Mouse (Mus musculus): ENCODE results near the gene Etnk1.

- no peak for TF ChIP-seq CTCF (IDR thresholded peaks at IDR 0.05; ENCODE audit: extremely low read depth, insufficient read depth, low read length)
- no peak for TF ChIP-seq POLR2A (IDR thresholded peaks at IDR 0.05; ENCODE audit: extremely low read depth, insufficient read depth, low read length)
These were observed 92.2 kb downstream of the Etnk1 start for GRCm38 (mm10) chr6:143259169-143259629.
